Mouse (Mus musculus) forebrain, postnatal 0 days (tissue): ENCODE results near the gene Gm15130. TPM values are rescaled to one million over a fixed set of nuclear protein-coding genes. Genes with fewer than 3 reads are reported as not detected.

ENCODE experiments used
- ATAC-seq: fragments of 200-750 bp; cut with Nextera tagmentation; 2 replicates; pipeline ENCODE4 v1.8.0; 2017; ENCODE audit warnings: mild to moderate bottlenecking, moderate library complexity
- DNase-seq: peaks from one replicate; pipeline ENCODE4 v3.0.0-alpha.2; 2015
- H3K27ac ChIP-seq: fragments of 300-500 bp; sonication (generic); 2 replicates; pipeline ENCODE4 v1.5.1; 2014; ENCODE audit warnings: low read depth, mild to moderate bottlenecking, antibody characterized with exemption, low read length, moderate library complexity, mixed read lengths
- H3K27me3 ChIP-seq: fragments of 300-500 bp; sonication (generic); 2 replicates; pipeline ENCODE4 v1.6.1; 2014; ENCODE audit warnings: mild to moderate bottlenecking, low read length, mixed read lengths; ENCODE audit not compliant: insufficient read depth
- H3K36me3 ChIP-seq: fragments of 300-500 bp; sonication (generic); 2 replicates; pipeline ENCODE4 v1.6.1; 2014; ENCODE audit warnings: mild to moderate bottlenecking, moderate library complexity; ENCODE audit not compliant: insufficient read depth
- H3K4me1 ChIP-seq: fragments of 300-500 bp; sonication (generic); 2 replicates; pipeline ENCODE4 v1.6.1; 2014; ENCODE audit warnings: antibody characterized with exemption; ENCODE audit not compliant: insufficient read depth
- H3K4me2 ChIP-seq: fragments of 300-500 bp; sonication (generic); 2 replicates; pipeline ENCODE4 v1.6.1; 2014; ENCODE audit warnings: low read depth, mild to moderate bottlenecking, moderate library complexity
- H3K4me3 ChIP-seq: fragments of 300-500 bp; sonication (generic); 2 replicates; pipeline ENCODE4 v1.5.1; 2014; ENCODE audit warnings: low read depth, low read length, mixed read lengths
- H3K9ac ChIP-seq: fragments of 300-500 bp; sonication (generic); 2 replicates; pipeline ENCODE4 v1.6.1; 2014; ENCODE audit warnings: mild to moderate bottlenecking
- H3K9me3 ChIP-seq: fragments of 300-500 bp; sonication (generic); 2 replicates; pipeline ENCODE4 v1.6.1; 2016; ENCODE audit warnings: low read length
- CTCF ChIP-seq: sonication (generic); IDR thresholded peaks from 2 replicates; pipeline ENCODE4 v1.5.1; 2016; ENCODE audit warnings: antibody characterized with exemption, control low read depth, low read depth
- WGBS: fragments of 180-500 bp; shearing (Covaris S2); extraction: QIAGEN DNeasy Blood & Tissue Kit; methylation state at CpG from one replicate; pipeline ENCODE4 v1.1.7; 2014; 5-methylcytosine and 5-hydroxymethylcytosine counted together
- polyA plus RNA-seq: library from polyadenylated mRNA; unstranded; fragments of >200 nt; fragmentation: Nextera tagmentation; extraction: Ambion mirVana; gene quantifications from 2 replicates; pipeline ENCODE4 v1.2.1, GENCODE M21; 2015
- total RNA-seq: library from RNA; depleted of rRNA; stranded (reverse); fragments of >200 nt; gene quantifications from 2 replicates; pipeline ENCODE4 v1.2.3, GENCODE M21; 2014; rRNA removed

Gene Gm15130
- not detected in 2 replicates for total RNA-seq
- not detected in 2 replicates for polyA plus RNA-seq

DNA sequence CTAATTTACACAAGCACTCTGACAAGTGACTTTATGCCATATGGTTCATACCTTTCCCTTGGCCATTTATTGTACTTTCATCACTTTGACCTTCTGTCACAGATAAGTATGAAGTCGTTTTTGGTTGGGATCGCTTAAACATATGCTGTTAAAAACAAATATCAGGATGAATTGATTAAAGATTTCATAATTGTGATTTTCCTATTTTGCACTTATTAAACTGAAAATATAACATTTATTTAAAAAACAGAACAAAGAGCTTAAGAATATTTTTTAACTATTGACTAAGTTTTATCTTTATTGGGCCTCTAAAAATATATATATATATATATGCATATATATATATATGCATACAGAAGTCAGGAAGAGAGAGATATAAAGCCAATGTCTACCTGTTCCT lies at the start of gene Gm15130:
Gene Gm15130 (minus strand): TSS at position 101 of the 400 bp plus-strand sequence.
- H3K4me1 ChIP-seq, result no peaks in the 10 kb centered on the region
- ATAC-seq, result no peak
- H3K4me2 ChIP-seq, result no peak within 1 kb of the TSS
- no peak for TF ChIP-seq CTCF
- no peak for DNase-seq
- no peak within 1 kb of the TSS for H3K9ac ChIP-seq
- WGBS, result 83% methylated on average over 2 of the region's 2 CpGs
- H3K9me3 ChIP-seq, result no peaks in the 10 kb centered on the region
- no peak within 1 kb of the TSS for H3K4me3 ChIP-seq
- H3K27me3 ChIP-seq, result no peaks in the 10 kb centered on the region
- H3K27ac ChIP-seq, result no peak within 1 kb of the TSS
- no peaks in the 10 kb centered on the region for H3K36me3 ChIP-seq

DNA sequence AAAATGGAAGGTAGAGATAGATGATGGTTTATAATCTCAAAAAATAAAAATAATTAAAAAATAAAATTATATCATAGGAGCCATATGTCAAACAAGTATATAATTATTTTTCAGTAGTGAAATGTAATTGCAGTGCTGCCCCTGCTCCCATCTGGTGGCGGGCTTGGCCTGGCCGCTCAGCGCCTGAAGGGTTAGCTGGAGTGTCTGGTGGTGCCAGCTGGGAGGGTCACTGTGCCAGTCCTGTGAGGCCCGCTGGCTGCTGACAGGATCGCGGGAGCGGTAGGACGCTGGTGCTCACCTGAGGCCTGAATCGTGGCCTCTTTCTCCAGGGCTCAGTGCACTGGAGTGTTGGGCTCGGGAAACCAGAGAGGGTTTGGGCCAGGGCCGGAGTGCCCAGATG lies 29.3 kb upstream of the Gm15130 start:
- no peak overlapping the region for H3K9ac ChIP-seq
- no peak for TF ChIP-seq CTCF
- no peak for ATAC-seq
- no peak overlapping the region for H3K4me3 ChIP-seq
- no peaks in the 10 kb centered on the region for H3K36me3 ChIP-seq
- no peak overlapping the region for H3K27ac ChIP-seq
- H3K9me3 ChIP-seq, result no peaks in the 10 kb centered on the region
- H3K4me2 ChIP-seq, result no peak overlapping the region
- no peaks in the 10 kb centered on the region for H3K27me3 ChIP-seq
- no peak for DNase-seq
- no peaks in the 10 kb centered on the region for H3K4me1 ChIP-seq
- WGBS, result 96% methylated on average over 11 of the region's 11 CpGs

DNA sequence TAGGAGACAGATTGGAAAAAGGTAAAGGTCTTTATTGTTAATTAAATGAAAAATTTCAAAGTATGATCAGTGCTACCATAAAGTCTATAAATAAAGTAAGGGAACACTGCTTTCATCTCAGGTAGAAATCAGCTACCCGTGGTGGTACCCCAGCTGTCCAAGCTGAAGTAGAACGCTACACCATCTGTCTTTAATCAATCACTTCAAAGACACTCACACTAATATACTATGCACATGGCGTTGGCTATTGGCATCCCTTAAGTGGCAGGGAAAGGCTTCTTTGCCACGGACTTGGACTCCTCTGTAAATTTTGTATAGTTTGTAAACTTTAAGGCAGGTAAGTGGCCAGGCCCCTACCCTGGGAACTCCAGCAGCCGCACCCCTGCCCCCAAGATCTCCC lies 17.0 kb downstream of the Gm15130 start:
- DNase-seq, result no peak
- no peak overlapping the region for H3K27ac ChIP-seq
- H3K9ac ChIP-seq, result no peak overlapping the region
- no peak overlapping the region for H3K4me2 ChIP-seq
- H3K4me3 ChIP-seq, result no peak overlapping the region
- no peaks in the 10 kb centered on the region for H3K36me3 ChIP-seq
- no peaks in the 10 kb centered on the region for H3K9me3 ChIP-seq
- no peaks in the 10 kb centered on the region for H3K27me3 ChIP-seq
- H3K4me1 ChIP-seq, result no peaks in the 10 kb centered on the region
- WGBS, result 78% methylated on average over 5 of the region's 5 CpGs
- ATAC-seq, result no peak
- no peak for TF ChIP-seq CTCF

DNA sequence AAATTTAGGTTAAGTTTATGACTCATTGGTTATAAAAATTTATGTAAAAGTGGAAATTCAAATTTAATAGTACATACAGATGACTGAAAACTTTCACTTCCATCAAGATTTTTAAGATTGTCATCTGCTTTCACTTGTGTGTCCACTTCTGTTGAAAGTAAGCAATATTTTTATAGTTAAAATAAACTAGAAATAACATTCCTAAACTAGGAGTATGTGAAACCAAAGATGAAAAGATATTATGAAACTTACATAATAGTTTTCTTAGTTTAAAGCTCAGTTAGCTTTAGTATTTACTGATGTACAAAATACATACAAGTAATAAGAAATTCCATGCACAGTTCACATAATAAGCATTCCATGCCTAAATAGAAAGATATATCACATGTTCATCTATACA lies 46.9 kb downstream of the Gm15130 start, which contains the start of gene Gm13941:
Gene Gm13941 (minus strand): TSS at position 101 of the 400 bp plus-strand sequence.
- DNase-seq, result no peak
- Histone ChIP-seq H3K4me2 (no peak within 1 kb of the TSS), H3K4me3 (no peak within 1 kb of the TSS), H3K27ac (no peak within 1 kb of the TSS), H3K9ac (no peak within 1 kb of the TSS), H3K4me1 (no peaks in the 10 kb centered on the region), H3K27me3 (no peaks in the 10 kb centered on the region), H3K9me3 (no peaks in the 10 kb centered on the region), H3K36me3 (no peaks in the 10 kb centered on the region)
- no peak for ATAC-seq
- no peak for TF ChIP-seq CTCF

Other genes starting within 250 kb of the Gm15130 start
- 3.0 and 3.4 TPM in 2 replicates for gene Ano3, start 202.0 kb downstream of the Gm15130 start, total RNA-seq
- gene Ano3, start 202.0 kb downstream of the Gm15130 start, polyA plus RNA-seq, result 0.74 and 0.96 TPM in 2 replicates
- gene Gm13941, start 47.0 kb downstream of the Gm15130 start, total RNA-seq, result not detected in 2 replicates
- gene Gm13941, start 47.0 kb downstream of the Gm15130 start, polyA plus RNA-seq, result not detected in 2 replicates
- gene 4930430A15Rik, start 76.7 kb upstream of the Gm15130 start, total RNA-seq, result not detected in 2 replicates
- not detected in 2 replicates for gene 4930430A15Rik, start 76.7 kb upstream of the Gm15130 start, polyA plus RNA-seq
- gene Olfr1275, start 82.3 kb upstream of the Gm15130 start, total RNA-seq, result not detected in 2 replicates
- gene Olfr1275, start 82.3 kb upstream of the Gm15130 start, polyA plus RNA-seq, result not detected in 2 replicates
- gene Olfr1276, start 101.6 kb upstream of the Gm15130 start, total RNA-seq, result not detected in 2 replicates
- gene Olfr1276, start 101.6 kb upstream of the Gm15130 start, polyA plus RNA-seq, result not detected in 2 replicates
- gene Olfr1277, start 121.2 kb upstream of the Gm15130 start, total RNA-seq, result not detected in 2 replicates
- gene Olfr1277, start 121.2 kb upstream of the Gm15130 start, polyA plus RNA-seq, result not detected in 2 replicates
- gene Olfr1278, start 137.2 kb upstream of the Gm15130 start, total RNA-seq, result not detected in 2 replicates
- gene Olfr1278, start 137.2 kb upstream of the Gm15130 start, polyA plus RNA-seq, result not detected in 2 replicates
- gene Olfr1279, start 147.7 kb upstream of the Gm15130 start, total RNA-seq, result not detected in 2 replicates
- gene Olfr1279, start 147.7 kb upstream of the Gm15130 start, polyA plus RNA-seq, result not detected in 2 replicates
- not detected in 2 replicates for gene Olfr1280, start 161.1 kb upstream of the Gm15130 start, total RNA-seq
- not detected in 2 replicates for gene Olfr1280, start 161.1 kb upstream of the Gm15130 start, polyA plus RNA-seq
- gene Olfr1281, start 173.6 kb upstream of the Gm15130 start, total RNA-seq, result not detected in 2 replicates
- not detected in 2 replicates for gene Olfr1281, start 173.6 kb upstream of the Gm15130 start, polyA plus RNA-seq
- not detected in 2 replicates for gene Olfr1282, start 183.1 kb upstream of the Gm15130 start, total RNA-seq
- gene Olfr1282, start 183.1 kb upstream of the Gm15130 start, polyA plus RNA-seq, result not detected in 2 replicates
- not detected in 2 replicates for gene Olfr1283, start 213.9 kb upstream of the Gm15130 start, total RNA-seq
- not detected in 2 replicates for gene Olfr1283, start 213.9 kb upstream of the Gm15130 start, polyA plus RNA-seq
- not detected in 2 replicates for gene Olfr1284, start 222.6 kb upstream of the Gm15130 start, total RNA-seq
- not detected in 2 replicates for gene Olfr1284, start 222.6 kb upstream of the Gm15130 start, polyA plus RNA-seq